Mouse (Mus musculus) heart, embryonic 12.5 days (tissue): ENCODE data around the gene Iqca. TPM values are rescaled to one million over a fixed set of nuclear protein-coding genes. Genes with fewer than 3 reads are reported as not detected.

Experiments used
- ATAC-seq: fragments of 200-750 bp; cut with Nextera tagmentation; 2 replicates; pipeline ENCODE4 v1.8.0; 2017; ENCODE audit warnings: moderate TSS enrichment, moderate library complexity; ENCODE audit not compliant: insufficient number of reproducible peaks, low FRiP score
- H3K27ac ChIP-seq: fragments of 300-500 bp; sonication (generic); 2 replicates; pipeline ENCODE4 v1.5.1; 2016; ENCODE audit warnings: mild to moderate bottlenecking, moderate library complexity; ENCODE audit not compliant: poor library complexity, severe bottlenecking
- H3K27me3 ChIP-seq: fragments of 300-500 bp; sonication (generic); replicated peaks from 2 replicates; pipeline ENCODE4 v1.6.1; 2016; ENCODE audit warnings: mild to moderate bottlenecking, moderate library complexity
- H3K36me3 ChIP-seq: fragments of 300-500 bp; sonication (generic); 2 replicates; pipeline ENCODE4 v1.6.1; 2016; ENCODE audit warnings: mild to moderate bottlenecking, moderate library complexity
- H3K4me1 ChIP-seq: fragments of 300-500 bp; sonication (generic); replicated peaks from 2 replicates; pipeline ENCODE4 v1.6.1; 2016; ENCODE audit warnings: mild to moderate bottlenecking
- H3K4me2 ChIP-seq: fragments of 300-500 bp; sonication (generic); 2 replicates; pipeline ENCODE4 v1.6.1; 2016; ENCODE audit warnings: mild to moderate bottlenecking, moderate library complexity
- H3K4me3 ChIP-seq: fragments of 300-500 bp; sonication (generic); 2 replicates; pipeline ENCODE4 v1.5.1; 2016; ENCODE audit warnings: mild to moderate bottlenecking
- H3K9ac ChIP-seq: fragments of 300-500 bp; sonication (generic); 2 replicates; pipeline ENCODE4 v1.6.1; 2016; ENCODE audit warnings: mild to moderate bottlenecking, moderate library complexity
- H3K9me3 ChIP-seq: fragments of 300-500 bp; sonication (generic); replicated peaks from 2 replicates; pipeline ENCODE4 v1.6.1; 2016; ENCODE audit warnings: mild to moderate bottlenecking, moderate library complexity
- WGBS: fragments of 180-500 bp; shearing (Covaris S2); methylation state at CpG from one replicate; pipeline ENCODE4 v1.1.7; 2016; 5-methylcytosine and 5-hydroxymethylcytosine counted together
- polyA plus RNA-seq: library from polyadenylated mRNA; unstranded; fragments of >200 nt; fragmentation: Nextera tagmentation; extraction: Ambion mirVana; gene quantifications from 2 replicates; pipeline ENCODE4 v1.2.1, GENCODE M21; 2016

The Iqca gene
- polyA plus RNA-seq, 1 experiment from 2014 or later = not detected

- H3K36me3 ChIP-seq = no peaks in the 10 kb centered on the region
- H3K9ac ChIP-seq = no peak overlapping the region
- peaks cover 10% of the 10 kb centered on the region for H3K4me1 ChIP-seq
- no peaks in the 10 kb centered on the region for H3K9me3 ChIP-seq
- H3K27me3 ChIP-seq = no peaks in the 10 kb centered on the region
- no peak for ATAC-seq
- no peak overlapping the region for H3K4me3 ChIP-seq
- 57% methylated on average over 5 of the region's 5 CpGs for WGBS
- H3K27ac ChIP-seq = no peak overlapping the region
- no peak overlapping the region for H3K4me2 ChIP-seq
Observed at GRCm38 (mm10) chr1:90177978-90178377, 24.8 kb upstream of the Iqca start.

GRCm38 (mm10) chr1:90177565-90177964 lies 24.4 kb upstream of the Iqca start:
- Histone ChIP-seq H3K4me1 (peaks cover 10% of the 10 kb centered on the region), H3K27ac (no peak overlapping the region), H3K4me3 (no peak overlapping the region), H3K4me2 (no peak overlapping the region), H3K9ac (no peak overlapping the region), H3K36me3 (no peaks in the 10 kb centered on the region), H3K27me3 (no peaks in the 10 kb centered on the region), H3K9me3 (no peaks in the 10 kb centered on the region)
- ATAC-seq = no peak

- Histone ChIP-seq H3K27me3 (no peaks in the 10 kb centered on the region), H3K4me3 (no peak overlapping the region), H3K27ac (no peak overlapping the region), H3K9ac (no peak overlapping the region), H3K9me3 (no peaks in the 10 kb centered on the region; the same call in 1 of the 2 replicates), H3K36me3 (no peaks in the 10 kb centered on the region), H3K4me2 (no peak overlapping the region), H3K4me1 (peaks cover 10% of the 10 kb centered on the region)
- WGBS = 47% methylated on average over 7 of the region's 7 CpGs
- no peak; the same call in 1 of the 2 replicates for ATAC-seq
Observed at GRCm38 (mm10) chr1:90176223-90176622, 23.0 kb upstream of the Iqca start.

- H3K36me3 ChIP-seq = no peaks in the 10 kb centered on the region
- peaks cover 10% of the 10 kb centered on the region for H3K4me1 ChIP-seq
- H3K27me3 ChIP-seq = no peaks in the 10 kb centered on the region
- H3K27ac ChIP-seq = no peak overlapping the region
- no peak overlapping the region for H3K4me3 ChIP-seq
- no peak overlapping the region for H3K4me2 ChIP-seq
- no peak for ATAC-seq
- no peaks in the 10 kb centered on the region; the same call in 1 of the 2 replicates for H3K9me3 ChIP-seq
- 68% methylated on average over 8 of the region's 8 CpGs for WGBS
- no peak overlapping the region for H3K9ac ChIP-seq
Observed at GRCm38 (mm10) chr1:90174338-90174737, 21.1 kb upstream of the Iqca start.

- ATAC-seq = no peak
Observed at GRCm38 (mm10) chr1:90164319-90164718, 11.1 kb upstream of the Iqca start.

GRCm38 (mm10) chr1:90163161-90163560 lies 10.0 kb upstream of the Iqca start:
- peaks cover 14% of the 10 kb centered on the region for H3K27me3 ChIP-seq
- peaks cover 4% of the 10 kb centered on the region for H3K4me1 ChIP-seq
- no peak overlapping the region for H3K4me3 ChIP-seq
- ATAC-seq = no peak
- no peak overlapping the region for H3K9ac ChIP-seq
- no peaks in the 10 kb centered on the region for H3K36me3 ChIP-seq
- no peak overlapping the region for H3K27ac ChIP-seq
- no peak overlapping the region for H3K4me2 ChIP-seq
- 79% methylated on average over 7 of the region's 7 CpGs for WGBS
- no peaks in the 10 kb centered on the region for H3K9me3 ChIP-seq

More at GRCm38 (mm10) chr1:90164319-90164718, 11.1 kb upstream of the Iqca start:
- Histone ChIP-seq H3K36me3 (no peaks in the 10 kb centered on the region), H3K27ac (no peak overlapping the region), H3K27me3 (peaks cover 9% of the 10 kb centered on the region), H3K9me3 (no peaks in the 10 kb centered on the region), H3K4me1 (peaks cover 4% of the 10 kb centered on the region), H3K4me3 (no peak overlapping the region), H3K4me2 (no peak overlapping the region), H3K9ac (no peak overlapping the region)
- 53% methylated on average over 3 of the region's 3 CpGs for WGBS

- peaks cover 6% of the 10 kb centered on the region for H3K4me1 ChIP-seq
- H3K9me3 ChIP-seq = no peaks in the 10 kb centered on the region
- no peak overlapping the region for H3K9ac ChIP-seq
- no peak for ATAC-seq
- H3K4me2 ChIP-seq = no peak overlapping the region
- 76% methylated on average over 13 of the region's 13 CpGs for WGBS
- H3K36me3 ChIP-seq = no peaks in the 10 kb centered on the region
- H3K27ac ChIP-seq = no peak overlapping the region
- no peak overlapping the region for H3K4me3 ChIP-seq
- H3K27me3 ChIP-seq = peaks cover 19% of the 10 kb centered on the region
Observed at GRCm38 (mm10) chr1:90162379-90162857, 9.2 kb upstream of the Iqca start.

GRCm38 (mm10) chr1:90161623-90162022 lies 8.4 kb upstream of the Iqca start:
- peaks cover 10% of the 10 kb centered on the region for H3K4me1 ChIP-seq
- H3K27ac ChIP-seq = no peak overlapping the region
- H3K4me3 ChIP-seq = no peak overlapping the region
- WGBS = 74% methylated on average over 6 of the region's 6 CpGs
- no peak overlapping the region for H3K9ac ChIP-seq
- ATAC-seq = no peak
- H3K36me3 ChIP-seq = no peaks in the 10 kb centered on the region
- H3K9me3 ChIP-seq = no peaks in the 10 kb centered on the region
- no peak overlapping the region for H3K4me2 ChIP-seq
- peaks cover 19% of the 10 kb centered on the region for H3K27me3 ChIP-seq

- no peak overlapping the region for H3K27ac ChIP-seq
- H3K4me1 ChIP-seq = peaks cover 14% of the 10 kb centered on the region
- H3K9me3 ChIP-seq = no peaks in the 10 kb centered on the region
- H3K27me3 ChIP-seq = peaks cover 35% of the 10 kb centered on the region
- H3K4me2 ChIP-seq = peak overlapping the region; percentile 31; the same call in 1 of the 2 replicates
- H3K4me3 ChIP-seq = no peak overlapping the region
- no peak overlapping the region for H3K9ac ChIP-seq
- ATAC-seq = no peak
- WGBS = 37% methylated on average over 13 of the region's 13 CpGs
- no peaks in the 10 kb centered on the region for H3K36me3 ChIP-seq
Observed at GRCm38 (mm10) chr1:90159927-90160326, 6.7 kb upstream of the Iqca start.

- WGBS = 52% methylated on average over 7 of the region's 7 CpGs
- Histone ChIP-seq H3K27ac (no peak overlapping the region), H3K4me2 (no peak overlapping the region), H3K4me1 (peaks cover 30% of the 10 kb centered on the region), H3K9ac (no peak overlapping the region), H3K27me3 (peaks cover 54% of the 10 kb centered on the region), H3K36me3 (no peaks in the 10 kb centered on the region), H3K9me3 (no peaks in the 10 kb centered on the region), H3K4me3 (no peak overlapping the region)
- no peak for ATAC-seq
Observed at GRCm38 (mm10) chr1:90156589-90156988, 3.4 kb upstream of the Iqca start.

- 16% methylated on average over 6 of the region's 6 CpGs for WGBS
- no peak overlapping the region for H3K27ac ChIP-seq
- H3K4me3 ChIP-seq = peak overlapping the region; percentile 10; the same call in 1 of the 2 replicates
- no peaks in the 10 kb centered on the region for H3K9me3 ChIP-seq
- peak overlapping the region; percentile 63 for H3K4me2 ChIP-seq
- peaks cover 30% of the 10 kb centered on the region for H3K4me1 ChIP-seq
- H3K36me3 ChIP-seq = no peaks in the 10 kb centered on the region
- H3K27me3 ChIP-seq = peaks cover 68% of the 10 kb centered on the region
- no peak for ATAC-seq
- H3K9ac ChIP-seq = no peak overlapping the region
Observed at GRCm38 (mm10) chr1:90153787-90154186, 586 bp upstream of the Iqca start.

GRCm38 (mm10) chr1:90139729-90140128 lies 13.5 kb downstream of the Iqca start:
- H3K4me3 ChIP-seq = no peak overlapping the region
- no peaks in the 10 kb centered on the region for H3K4me1 ChIP-seq
- H3K27ac ChIP-seq = no peak overlapping the region
- H3K9ac ChIP-seq = no peak overlapping the region
- ATAC-seq = no peak
- no peaks in the 10 kb centered on the region for H3K36me3 ChIP-seq
- H3K4me2 ChIP-seq = no peak overlapping the region
- H3K9me3 ChIP-seq = no peaks in the 10 kb centered on the region
- WGBS = 78% methylated on average over 8 of the region's 8 CpGs
- H3K27me3 ChIP-seq = peaks cover 33% of the 10 kb centered on the region; the same call in 1 of the 2 replicates
